Mouse (Mus musculus): ENCODE measurements around the gene Ubl7. TPM values are rescaled to one million over a fixed set of nuclear protein-coding genes. Genes with fewer than 3 reads are reported as not detected.

The Ubl7 gene
- polyA plus RNA-seq, 1 experiment from 2014 or later: 110 TPM

GRCm38 (mm10) chr9:57943067-57943466 is 32.3 kb downstream of the Ubl7 start:
- 13% methylated on average over 2 of the region's 2 CpGs for WGBS
- no peak for DNase-seq (ENCODE audit: low spot score)
- Histone ChIP-seq H3K9me3 (no peaks in the 10 kb centered on the region), H3K27me3 (ENCODE audit: insufficient read depth, poor library complexity, severe bottlenecking) (peaks cover 99% of the 10 kb centered on the region), H3K36me3 (no peaks in the 10 kb centered on the region), H3K4me1 (peaks cover 54% of the 10 kb centered on the region), H3K4me3 (no peak overlapping the region), H3K27ac (no peak overlapping the region)

DNA sequence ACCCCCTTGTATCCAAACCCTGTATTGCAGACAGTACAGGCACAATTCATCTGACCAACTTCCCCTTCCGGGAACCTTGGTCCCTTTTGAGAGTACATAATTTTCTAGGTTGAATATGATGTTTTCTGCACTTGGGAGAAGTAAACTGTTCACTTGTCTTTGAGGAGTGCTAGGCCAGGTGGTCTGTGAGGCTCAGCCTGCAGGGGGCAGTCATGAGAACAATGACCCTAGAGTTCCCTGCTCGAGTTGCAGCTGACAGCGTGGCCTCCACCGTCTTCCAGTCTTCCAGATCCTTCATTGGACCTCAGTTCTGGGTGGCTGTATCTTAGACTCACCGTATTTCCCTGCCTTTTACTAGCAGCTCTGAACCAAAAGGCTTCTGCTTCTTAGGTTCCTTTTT is 33.8 kb downstream of the Ubl7 start:
- Histone ChIP-seq H3K4me3 (no peak overlapping the region), H3K36me3 (no peaks in the 10 kb centered on the region), H3K27me3 (ENCODE audit: insufficient read depth, poor library complexity, severe bottlenecking) (peaks cover 99% of the 10 kb centered on the region), H3K9me3 (no peaks in the 10 kb centered on the region), H3K27ac (no peak overlapping the region), H3K4me1 (peaks cover 58% of the 10 kb centered on the region)
- 26% methylated on average over 5 of the region's 5 CpGs for WGBS
- DNase-seq (ENCODE audit: low spot score): no peak

GRCm38 (mm10) chr9:57945771-57946616 is 35.2 kb downstream of the Ubl7 start:
- WGBS: 58% methylated on average over 8 of the region's 8 CpGs
- H3K4me3 ChIP-seq: no peak overlapping the region
- H3K27me3 ChIP-seq (ENCODE audit: insufficient read depth, poor library complexity, severe bottlenecking): peaks cover 99% of the 10 kb centered on the region
- H3K9me3 ChIP-seq: no peaks in the 10 kb centered on the region
- H3K27ac ChIP-seq: no peak overlapping the region
- H3K4me1 ChIP-seq: peaks cover 58% of the 10 kb centered on the region
- no peaks in the 10 kb centered on the region for H3K36me3 ChIP-seq
- no peak for DNase-seq (ENCODE audit: low spot score)

DNA sequence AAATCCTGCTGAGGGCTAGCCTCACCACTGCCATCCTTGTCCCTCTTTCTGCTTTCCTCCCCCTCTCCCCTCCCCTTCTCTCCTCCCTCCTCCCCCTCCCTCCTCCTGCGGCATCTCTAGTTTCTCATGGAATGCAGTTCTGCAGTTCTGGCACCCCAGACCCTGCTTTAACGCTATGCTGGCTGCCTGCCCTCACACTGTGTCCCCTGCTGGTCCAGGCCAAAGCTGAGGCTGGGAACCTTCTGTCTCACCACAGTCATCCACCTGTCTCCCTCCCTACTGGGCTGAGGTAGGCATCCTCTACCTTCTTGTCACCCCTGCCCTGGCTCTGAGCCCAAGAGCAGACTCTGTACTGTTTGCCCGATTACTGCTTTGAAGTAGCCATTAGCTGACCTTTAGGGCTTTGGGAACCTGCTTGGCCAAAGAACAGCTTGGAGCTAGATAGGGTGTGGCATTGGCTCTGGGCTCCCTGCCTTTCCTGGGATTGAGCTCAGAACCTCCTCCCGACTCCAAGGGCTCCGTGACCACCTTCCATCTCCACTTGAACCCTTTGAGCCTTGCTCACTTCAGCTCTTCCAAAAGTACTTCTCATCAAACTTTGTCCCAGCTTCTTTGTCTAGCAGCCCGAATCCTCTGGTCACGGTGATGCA is 36.7 kb downstream of the Ubl7 start:
- Histone ChIP-seq H3K36me3 (no peaks in the 10 kb centered on the region), H3K9me3 (no peaks in the 10 kb centered on the region), H3K27me3 (ENCODE audit: insufficient read depth, poor library complexity, severe bottlenecking) (peaks cover 85% of the 10 kb centered on the region), H3K4me1 (peaks cover 60% of the 10 kb centered on the region), H3K27ac (no peak overlapping the region), H3K4me3 (no peak overlapping the region)
- no peak for DNase-seq (ENCODE audit: low spot score)
- WGBS: 52% methylated on average over 7 of the region's 7 CpGs

DNA sequence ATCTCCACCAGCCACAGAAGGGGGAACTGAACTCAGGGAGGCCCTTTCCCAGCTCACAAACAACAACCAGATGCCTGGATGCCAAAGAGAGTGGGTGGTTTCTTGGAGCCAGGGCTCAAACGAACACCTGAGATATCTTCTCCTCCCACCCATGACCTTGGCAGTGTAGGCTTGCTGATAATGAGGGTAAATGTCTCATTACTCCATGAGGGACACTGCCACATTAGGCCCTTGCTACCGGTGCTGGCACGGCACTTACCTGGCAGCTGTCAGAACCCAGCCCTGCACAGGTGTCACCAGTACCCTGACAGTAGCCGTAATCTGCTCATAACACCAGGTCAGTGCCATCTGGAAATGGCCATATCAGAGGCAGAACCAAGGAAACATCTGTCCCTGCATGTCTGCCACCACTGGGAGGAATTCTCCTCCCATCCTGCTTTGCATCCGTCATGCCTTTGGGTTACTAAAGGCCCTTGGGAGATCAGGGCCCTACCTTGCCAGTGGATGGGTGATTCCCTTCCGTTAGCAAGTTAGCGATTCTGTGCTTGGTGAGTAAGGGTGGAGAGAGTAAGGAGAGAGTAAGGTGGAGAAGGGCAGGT is 37.7 kb downstream of the Ubl7 start:
- no peaks in the 10 kb centered on the region for H3K9me3 ChIP-seq
- H3K4me1 ChIP-seq: peaks cover 61% of the 10 kb centered on the region
- WGBS: 77% methylated on average over 7 of the region's 7 CpGs
- H3K27me3 ChIP-seq (ENCODE audit: insufficient read depth, poor library complexity, severe bottlenecking): peaks cover 85% of the 10 kb centered on the region
- no peak overlapping the region for H3K27ac ChIP-seq
- H3K4me3 ChIP-seq: no peak overlapping the region
- H3K36me3 ChIP-seq: no peaks in the 10 kb centered on the region
- no peak for DNase-seq (ENCODE audit: low spot score)

- Histone ChIP-seq H3K4me3 (no peak overlapping the region), H3K9me3 (no peaks in the 10 kb centered on the region), H3K36me3 (no peaks in the 10 kb centered on the region), H3K4me1 (peaks cover 59% of the 10 kb centered on the region), H3K27ac (no peak overlapping the region), H3K27me3 (ENCODE audit: insufficient read depth, poor library complexity, severe bottlenecking) (peaks cover 85% of the 10 kb centered on the region)
- DNase-seq (ENCODE audit: low spot score): no peak
- WGBS: 84% methylated on average over 8 of the region's 8 CpGs
Observed at GRCm38 (mm10) chr9:57949102-57949704, 38.4 kb downstream of the Ubl7 start.

GRCm38 (mm10) chr9:57949879-57950278 is 39.1 kb downstream of the Ubl7 start:
- peaks cover 79% of the 10 kb centered on the region for H3K27me3 ChIP-seq (ENCODE audit: insufficient read depth, poor library complexity, severe bottlenecking)
- H3K27ac ChIP-seq: 0 out of 2 replicates have a peak overlapping the region, but pooled peaks have one; percentile 59
- no peaks in the 10 kb centered on the region for H3K9me3 ChIP-seq
- WGBS: 23% methylated on average over 8 of the region's 8 CpGs
- peaks cover 62% of the 10 kb centered on the region for H3K4me1 ChIP-seq
- H3K4me3 ChIP-seq: no peak overlapping the region
- no peak for DNase-seq (ENCODE audit: low spot score)
- H3K36me3 ChIP-seq: no peaks in the 10 kb centered on the region

DNA sequence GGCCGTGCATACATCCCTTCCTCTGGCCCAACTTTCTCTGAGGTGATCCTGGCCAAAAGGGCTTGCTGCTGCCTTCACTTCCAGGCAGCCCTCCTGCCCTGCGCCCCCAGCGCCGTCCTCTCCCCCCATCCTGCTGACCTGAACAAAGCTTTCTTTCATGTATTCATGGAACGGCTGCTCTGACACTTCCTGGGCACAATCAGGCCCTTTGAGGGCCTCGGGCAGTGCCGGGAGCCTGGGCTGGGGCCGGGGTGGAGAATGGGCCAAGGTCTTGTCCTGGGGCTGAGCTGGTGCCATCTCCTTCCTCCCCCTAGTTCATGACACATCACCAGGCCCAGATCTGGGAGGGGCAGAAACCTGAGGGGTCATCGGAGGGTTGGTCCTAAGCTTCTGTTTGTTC is 39.7 kb downstream of the Ubl7 start:
- Histone ChIP-seq H3K4me1 (peaks cover 55% of the 10 kb centered on the region), H3K27me3 (ENCODE audit: insufficient read depth, poor library complexity, severe bottlenecking) (peaks cover 76% of the 10 kb centered on the region), H3K4me3 (no peak overlapping the region), H3K27ac (peak overlapping the region; percentile 69), H3K9me3 (no peaks in the 10 kb centered on the region), H3K36me3 (no peaks in the 10 kb centered on the region)
- DNase-seq (ENCODE audit: low spot score): no peak
- 60% methylated on average over 9 of the region's 9 CpGs for WGBS

DNA sequence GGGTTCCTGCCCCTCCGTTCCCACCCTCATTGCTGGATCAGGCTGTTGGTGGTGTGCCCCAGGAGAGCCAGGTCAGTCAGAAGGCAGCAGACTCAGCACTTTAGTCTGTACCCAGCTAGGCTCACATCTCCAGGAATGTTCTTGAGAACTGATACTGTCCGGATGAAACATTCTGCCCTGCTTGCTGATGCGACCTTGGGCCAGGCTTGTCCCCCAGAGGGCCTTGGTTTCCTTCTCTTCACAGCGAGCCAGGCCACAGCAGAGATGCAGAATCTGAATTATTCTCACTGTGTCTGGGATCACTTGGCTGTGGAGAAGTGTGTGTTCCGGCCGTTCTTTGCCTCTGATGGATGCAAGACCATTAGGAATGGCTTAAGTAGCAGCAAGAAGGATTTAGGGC is 41.2 kb downstream of the Ubl7 start:
- H3K9me3 ChIP-seq: no peaks in the 10 kb centered on the region
- H3K4me3 ChIP-seq: no peak overlapping the region
- WGBS: 65% methylated on average over 6 of the region's 6 CpGs
- no peak for DNase-seq (ENCODE audit: low spot score)
- peaks cover 45% of the 10 kb centered on the region for H3K4me1 ChIP-seq
- peaks cover 61% of the 10 kb centered on the region for H3K27me3 ChIP-seq (ENCODE audit: insufficient read depth, poor library complexity, severe bottlenecking)
- H3K36me3 ChIP-seq: no peaks in the 10 kb centered on the region
- H3K27ac ChIP-seq: peak overlapping the region; percentile 59; the same call in 1 of the 2 replicates

- no peaks in the 10 kb centered on the region for H3K9me3 ChIP-seq
- H3K36me3 ChIP-seq: no peaks in the 10 kb centered on the region
- H3K4me3 ChIP-seq: no peak overlapping the region
- WGBS: 86% methylated on average over 12 of the region's 12 CpGs
- no peak overlapping the region for H3K27ac ChIP-seq
- peaks cover 45% of the 10 kb centered on the region for H3K4me1 ChIP-seq
- H3K27me3 ChIP-seq (ENCODE audit: insufficient read depth, poor library complexity, severe bottlenecking): peaks cover 31% of the 10 kb centered on the region
- DNase-seq (ENCODE audit: low spot score): no peak
Observed at GRCm38 (mm10) chr9:57954962-57955744, 44.4 kb downstream of the Ubl7 start.

GRCm38 (mm10) chr9:57955764-57956163 is 45.0 kb downstream of the Ubl7 start:
- DNase-seq (ENCODE audit: low spot score): no peak
- WGBS: 83% methylated on average over 6 of the region's 6 CpGs
- Histone ChIP-seq H3K27ac (no peak overlapping the region), H3K4me1 (peaks cover 45% of the 10 kb centered on the region), H3K27me3 (ENCODE audit: insufficient read depth, poor library complexity, severe bottlenecking) (peaks cover 31% of the 10 kb centered on the region), H3K4me3 (no peak overlapping the region), H3K9me3 (no peaks in the 10 kb centered on the region), H3K36me3 (no peaks in the 10 kb centered on the region)

DNA sequence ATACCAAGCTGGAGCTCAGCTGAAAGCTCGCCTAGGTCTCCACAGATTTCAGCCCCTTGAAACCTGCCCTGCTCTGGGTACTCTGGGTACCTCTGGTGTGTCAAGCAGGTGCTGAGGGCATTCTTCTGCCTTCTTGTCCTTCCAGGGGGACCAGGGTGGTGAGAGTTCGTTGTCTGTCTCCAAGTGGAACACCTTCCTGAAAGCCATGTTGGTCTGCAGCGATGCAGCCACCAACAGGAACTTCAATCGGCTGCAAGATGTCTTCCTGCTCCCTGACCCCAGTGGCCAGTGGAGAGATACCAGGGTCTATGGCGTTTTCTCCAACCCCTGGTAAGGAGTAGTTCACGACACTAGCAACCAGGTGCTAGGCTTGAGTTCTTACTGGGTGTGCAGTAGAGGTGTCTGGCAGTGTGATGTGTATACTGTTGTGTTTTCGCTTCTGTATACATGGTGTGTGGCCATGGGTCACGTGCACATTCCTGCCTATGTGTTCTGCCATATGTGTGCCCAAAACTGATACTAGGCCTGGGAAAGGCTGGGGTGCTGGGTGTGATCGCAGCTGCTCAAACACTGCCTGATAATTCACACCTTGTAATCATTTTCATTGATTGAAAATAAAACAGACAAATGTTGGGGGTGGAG is 45.5 kb downstream of the Ubl7 start:
- Histone ChIP-seq H3K36me3 (no peaks in the 10 kb centered on the region), H3K4me1 (peaks cover 43% of the 10 kb centered on the region), H3K4me3 (no peak overlapping the region), H3K27me3 (ENCODE audit: insufficient read depth, poor library complexity, severe bottlenecking) (peaks cover 30% of the 10 kb centered on the region), H3K27ac (no peak overlapping the region), H3K9me3 (no peaks in the 10 kb centered on the region)
- WGBS: 80% methylated on average over 9 of the region's 9 CpGs
- DNase-seq (ENCODE audit: low spot score): no peak

Data from heart, embryonic 10.5 days (tissue).